Mouse (Mus musculus): ENCODE results near the gene Tbc1d1. TPM values are rescaled to one million over a fixed set of nuclear protein-coding genes. Genes with fewer than 3 reads are reported as not detected.

Tbc1d1 gene
- polyA plus RNA-seq, 1 experiment = 0.10 TPM

- Histone ChIP-seq H3K27me3 (ENCODE audit: control insufficient read depth) (no peaks in the 10 kb centered on the region), H3K36me3 (ENCODE audit: control insufficient read depth) (no peaks in the 10 kb centered on the region), H3K4me1 (ENCODE audit: control insufficient read depth) (peaks cover 9% of the 10 kb centered on the region), H3K9me3 (ENCODE audit: control insufficient read depth, low read length) (no peaks in the 10 kb centered on the region), H3K4me3 (replicated peaks) (no peak overlapping the region)
- no peak for TF ChIP-seq GATA1 (IDR thresholded peaks at IDR 0.05; ENCODE audit: low read length)
Observed at GRCm38 (mm10) chr5:64224735-64225425, 68.8 kb downstream of the Tbc1d1 start.

GRCm38 (mm10) chr5:64228252-64228651, 72.1 kb downstream of the Tbc1d1 start:
- Histone ChIP-seq H3K36me3 (ENCODE audit: control insufficient read depth) (no peaks in the 10 kb centered on the region), H3K4me3 (replicated peaks) (no peak overlapping the region), H3K4me1 (ENCODE audit: control insufficient read depth) (peaks cover 20% of the 10 kb centered on the region), H3K9me3 (ENCODE audit: control insufficient read depth, low read length) (no peaks in the 10 kb centered on the region), H3K27me3 (ENCODE audit: control insufficient read depth) (no peaks in the 10 kb centered on the region)
- TF ChIP-seq GATA1 (IDR thresholded peaks at IDR 0.05; ENCODE audit: low read length) (no peak), TAL1 (IDR thresholded peaks at IDR 0.05; ENCODE audit: low read length) (no peak)

GRCm38 (mm10) chr5:64229336-64229866, 73.3 kb downstream of the Tbc1d1 start:
- no peaks in the 10 kb centered on the region for H3K9me3 ChIP-seq (ENCODE audit: control insufficient read depth, low read length)
- TF ChIP-seq TAL1 (IDR thresholded peaks at IDR 0.05; ENCODE audit: low read length) (no peak), GATA1 (IDR thresholded peaks at IDR 0.05; ENCODE audit: low read length) (no peak)
- peak overlapping the region; percentile 74 for H3K4me3 ChIP-seq (replicated peaks)
- no peaks in the 10 kb centered on the region for H3K27me3 ChIP-seq (ENCODE audit: control insufficient read depth)
- no peaks in the 10 kb centered on the region for H3K36me3 ChIP-seq (ENCODE audit: control insufficient read depth)
- H3K4me1 ChIP-seq (ENCODE audit: control insufficient read depth) = peaks cover 20% of the 10 kb centered on the region

GRCm38 (mm10) chr5:64230061-64230466, 74.0 kb downstream of the Tbc1d1 start:
- no peak for TF ChIP-seq TAL1 (IDR thresholded peaks at IDR 0.05; ENCODE audit: low read length)
- TF ChIP-seq GATA1 (IDR thresholded peaks at IDR 0.05; ENCODE audit: low read length) = no peak
- H3K9me3 ChIP-seq (ENCODE audit: control insufficient read depth, low read length) = no peaks in the 10 kb centered on the region
- peak overlapping the region; percentile 74 for H3K4me3 ChIP-seq (replicated peaks)
- H3K4me1 ChIP-seq (ENCODE audit: control insufficient read depth) = peaks cover 20% of the 10 kb centered on the region
- H3K36me3 ChIP-seq (ENCODE audit: control insufficient read depth) = no peaks in the 10 kb centered on the region
- no peaks in the 10 kb centered on the region for H3K27me3 ChIP-seq (ENCODE audit: control insufficient read depth)

GRCm38 (mm10) chr5:64230507-64231041, 74.5 kb downstream of the Tbc1d1 start:
- H3K9me3 ChIP-seq (ENCODE audit: control insufficient read depth, low read length) = no peaks in the 10 kb centered on the region
- no peaks in the 10 kb centered on the region for H3K36me3 ChIP-seq (ENCODE audit: control insufficient read depth)
- H3K4me3 ChIP-seq (replicated peaks) = peak overlapping the region; percentile 74
- H3K4me1 ChIP-seq (ENCODE audit: control insufficient read depth) = peaks cover 20% of the 10 kb centered on the region
- no peaks in the 10 kb centered on the region for H3K27me3 ChIP-seq (ENCODE audit: control insufficient read depth)
- no peak for TF ChIP-seq TAL1 (IDR thresholded peaks at IDR 0.05; ENCODE audit: low read length)
- no peak for TF ChIP-seq GATA1 (IDR thresholded peaks at IDR 0.05; ENCODE audit: low read length)

GRCm38 (mm10) chr5:64232872-64233271, 76.8 kb downstream of the Tbc1d1 start:
- Histone ChIP-seq H3K4me1 (ENCODE audit: control insufficient read depth) (peaks cover 20% of the 10 kb centered on the region), H3K27me3 (ENCODE audit: control insufficient read depth) (no peaks in the 10 kb centered on the region), H3K36me3 (ENCODE audit: control insufficient read depth) (no peaks in the 10 kb centered on the region), H3K9me3 (ENCODE audit: control insufficient read depth, low read length) (no peaks in the 10 kb centered on the region), H3K4me3 (replicated peaks) (no peak overlapping the region)
- TF ChIP-seq GATA1 (IDR thresholded peaks at IDR 0.05; ENCODE audit: low read length) (no peak), TAL1 (IDR thresholded peaks at IDR 0.05; ENCODE audit: low read length) (no peak)

- TF ChIP-seq GATA1 (IDR thresholded peaks at IDR 0.05; ENCODE audit: low read length) (no peak), TAL1 (IDR thresholded peaks at IDR 0.05; ENCODE audit: low read length) (no peak)
- H3K4me3 ChIP-seq (replicated peaks) = no peak overlapping the region
- no peaks in the 10 kb centered on the region for H3K9me3 ChIP-seq (ENCODE audit: control insufficient read depth, low read length)
- H3K36me3 ChIP-seq (ENCODE audit: control insufficient read depth) = no peaks in the 10 kb centered on the region
- H3K4me1 ChIP-seq (ENCODE audit: control insufficient read depth) = peaks cover 14% of the 10 kb centered on the region
- H3K27me3 ChIP-seq (ENCODE audit: control insufficient read depth) = no peaks in the 10 kb centered on the region
Observed at GRCm38 (mm10) chr5:64234269-64234985, 78.3 kb downstream of the Tbc1d1 start.

GRCm38 (mm10) chr5:64235250-64235649, 79.1 kb downstream of the Tbc1d1 start:
- no peak for TF ChIP-seq GATA1 (IDR thresholded peaks at IDR 0.05; ENCODE audit: low read length)
- TF ChIP-seq TAL1 (IDR thresholded peaks at IDR 0.05; ENCODE audit: low read length) = no peak
- Histone ChIP-seq H3K36me3 (ENCODE audit: control insufficient read depth) (no peaks in the 10 kb centered on the region), H3K4me3 (replicated peaks) (no peak overlapping the region), H3K27me3 (ENCODE audit: control insufficient read depth) (no peaks in the 10 kb centered on the region), H3K9me3 (ENCODE audit: control insufficient read depth, low read length) (no peaks in the 10 kb centered on the region), H3K4me1 (ENCODE audit: control insufficient read depth) (peaks cover 6% of the 10 kb centered on the region)

GRCm38 (mm10) chr5:64236561-64236960, 80.5 kb downstream of the Tbc1d1 start:
- H3K4me1 ChIP-seq (ENCODE audit: control insufficient read depth) = peaks cover 2% of the 10 kb centered on the region; the same call in 1 of the 2 replicates
- TF ChIP-seq GATA1 (IDR thresholded peaks at IDR 0.05; ENCODE audit: low read length) (no peak), TAL1 (IDR thresholded peaks at IDR 0.05; ENCODE audit: low read length) (no peak)

More at GRCm38 (mm10) chr5:64236561-64236960, 80.5 kb downstream of the Tbc1d1 start:
- H3K9me3 ChIP-seq (ENCODE audit: control insufficient read depth, low read length) = no peaks in the 10 kb centered on the region
- no peaks in the 10 kb centered on the region for H3K27me3 ChIP-seq (ENCODE audit: control insufficient read depth)
- no peaks in the 10 kb centered on the region for H3K36me3 ChIP-seq (ENCODE audit: control insufficient read depth)
- no peak overlapping the region for H3K4me3 ChIP-seq (replicated peaks)
